Mouse (Mus musculus): ENCODE measurements at regions not wholly inside any gene's neighbourhood (a gene's known extent, or its start where the extent isn't known, plus 50 kb on each side); places are given as distances from the start of the nearest gene placed in this dataset.

DNA sequence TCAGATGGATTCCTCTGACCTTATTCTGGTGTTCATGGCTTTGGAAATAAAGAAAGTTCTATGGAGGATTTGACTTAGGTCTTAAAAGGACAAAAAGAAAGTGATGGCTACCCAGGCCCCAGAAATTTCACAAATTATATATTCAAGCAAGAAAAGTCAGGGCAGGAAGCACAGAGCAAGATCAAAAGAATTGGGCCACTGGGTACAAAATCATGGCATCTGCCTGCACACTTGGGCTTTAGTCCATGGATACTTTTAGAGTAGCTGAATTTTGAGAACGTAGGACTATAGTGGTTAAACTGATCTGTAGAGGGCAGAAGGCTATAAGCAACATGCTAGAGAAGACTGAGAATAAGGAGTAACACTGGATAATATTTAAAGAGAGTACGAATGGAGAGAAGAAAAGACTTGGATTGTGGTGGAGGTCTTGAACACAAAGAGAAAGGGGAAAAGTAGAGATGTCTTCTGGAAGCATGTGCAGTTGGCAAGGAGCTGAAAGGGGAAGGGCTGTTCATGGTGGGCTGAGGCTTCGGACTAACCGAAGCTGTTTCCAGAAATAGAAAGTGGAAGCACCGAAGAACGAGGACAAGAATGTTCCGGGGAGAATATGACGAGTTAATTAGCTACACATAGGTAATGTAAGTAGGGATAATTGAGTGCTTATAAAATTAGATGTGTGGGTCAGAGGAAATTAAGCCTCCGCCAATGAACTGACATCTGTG lies 168.2 kb upstream of the Itga4 start:
- no peak for DNase-seq (ENCODE audit: low spot score in 2 of 2)

GRCm38 (mm10) chr2:79087600-79088205 lies 167.5 kb upstream of the Itga4 start:
- DNase-seq (ENCODE audit: low spot score in 2 of 2): no peak

GRCm38 (mm10) chr2:79090273-79090672 lies 165.0 kb upstream of the Itga4 start:
- DNase-seq (ENCODE audit: low spot score in 2 of 2): no peak

GRCm38 (mm10) chr2:79094298-79094697 lies 160.9 kb upstream of the Itga4 start:
- peak; percentile 61 to 62 for DNase-seq (ENCODE audit: low spot score in 2 of 2)

GRCm38 (mm10) chr2:79096532-79097251 lies 158.5 kb upstream of the Itga4 start:
- no peak for DNase-seq (ENCODE audit: low spot score in 2 of 2)

- DNase-seq (ENCODE audit: low spot score in 2 of 2): no peak
These were observed 155.6 kb upstream of the Itga4 start for GRCm38 (mm10) chr2:79099601-79100000.

- no peak for DNase-seq (ENCODE audit: low spot score in 2 of 2)
These were observed 143.6 kb upstream of the Itga4 start for GRCm38 (mm10) chr2:79111673-79112072.

DNA sequence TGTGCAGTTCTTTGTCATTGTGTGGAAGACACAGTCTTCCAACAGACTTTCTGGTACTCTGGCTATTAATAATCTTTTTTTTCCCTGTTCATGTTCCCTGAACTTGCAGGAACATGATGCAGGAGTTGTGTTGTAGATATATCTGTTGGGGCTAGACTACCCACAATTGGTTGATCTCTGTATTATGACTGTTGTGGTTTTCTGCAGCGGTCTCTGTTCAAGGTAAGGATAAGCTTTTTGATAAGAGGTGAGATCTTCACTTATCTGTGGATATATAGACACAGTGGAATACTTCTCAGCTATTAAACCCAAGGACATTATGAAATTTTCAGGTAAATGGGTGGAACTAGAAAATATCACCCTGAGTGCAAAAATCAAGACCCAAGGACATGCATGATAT lies 143.2 kb upstream of the Itga4 start:
- DNase-seq (ENCODE audit: low spot score in 2 of 2): no peak

DNA sequence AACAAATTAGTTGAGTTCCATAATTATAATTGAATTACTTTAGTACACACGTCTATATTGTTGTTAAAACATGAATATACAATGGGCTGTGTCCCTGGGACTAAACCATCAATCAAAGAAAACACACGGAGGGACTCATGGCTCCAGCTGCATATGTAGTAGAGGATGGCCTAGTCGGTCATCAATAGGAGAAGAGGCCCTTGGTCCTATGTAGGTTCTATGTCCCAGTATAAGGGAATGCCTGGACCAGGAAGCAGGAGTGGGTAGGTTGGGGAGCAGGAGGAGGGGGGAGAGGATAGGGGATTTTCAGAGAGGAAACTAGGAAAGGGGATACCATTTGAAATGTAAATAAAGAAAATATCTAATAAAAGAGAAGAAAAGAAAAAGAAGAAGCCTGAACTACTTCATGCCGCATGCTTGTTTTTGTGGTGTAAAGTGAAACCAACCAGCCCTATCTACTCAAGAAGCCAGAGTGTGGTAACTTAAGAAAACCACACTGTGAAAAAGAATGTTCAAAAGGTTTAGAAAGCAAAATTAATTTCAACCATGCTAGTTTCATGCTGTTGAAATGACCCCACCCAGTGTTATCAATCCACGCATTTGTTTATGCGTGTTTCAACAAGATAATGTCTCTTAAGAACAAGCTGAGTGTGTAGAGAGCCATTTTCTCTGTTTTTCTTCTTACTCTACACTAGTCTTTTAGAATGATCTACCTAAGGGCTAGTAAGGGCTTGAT lies 134.4 kb upstream of the Itga4 start:
- no peak for DNase-seq (ENCODE audit: low spot score in 2 of 2)

- DNase-seq (ENCODE audit: low spot score in 2 of 2): no peak
These were observed 132.7 kb upstream of the Itga4 start for GRCm38 (mm10) chr2:79122530-79122929.

GRCm38 (mm10) chr2:79124272-79124976 lies 130.8 kb upstream of the Itga4 start:
- DNase-seq (ENCODE audit: low spot score in 2 of 2): no peak

DNA sequence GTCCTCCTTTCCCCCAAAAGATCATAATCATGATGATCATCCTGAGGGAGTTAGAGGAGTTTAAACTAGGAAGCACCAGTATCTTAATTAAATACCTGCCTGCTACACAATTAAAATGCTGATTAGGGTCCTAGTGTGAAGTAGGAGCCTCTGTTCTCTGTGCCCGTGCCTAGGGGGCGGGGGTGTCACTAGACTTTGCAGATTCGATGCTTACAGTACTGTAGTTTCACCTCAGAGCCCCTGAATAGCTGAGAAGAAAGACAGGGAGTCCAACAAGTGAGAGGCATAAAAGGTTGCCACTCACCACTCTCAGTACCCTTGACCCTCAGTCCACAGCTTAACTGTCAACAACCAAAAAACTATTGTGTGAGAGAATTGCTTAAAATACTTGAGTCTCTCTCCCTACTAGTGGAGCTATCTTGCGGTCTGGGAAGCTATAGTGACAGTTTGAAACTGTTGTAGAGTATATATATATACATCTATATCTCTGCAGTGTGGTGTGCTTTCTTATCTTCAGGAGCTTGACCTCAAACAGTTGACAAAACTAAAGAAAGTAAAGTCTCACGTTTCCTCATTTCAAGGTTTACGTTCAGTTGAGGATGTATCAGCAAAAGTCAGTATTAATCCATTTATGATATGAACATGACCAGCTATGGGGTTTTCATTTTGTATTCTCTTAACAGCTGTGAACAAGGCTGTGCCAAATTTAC lies 128.9 kb upstream of the Itga4 start:
- DNase-seq (ENCODE audit: low spot score in 2 of 2): no peak

DNA sequence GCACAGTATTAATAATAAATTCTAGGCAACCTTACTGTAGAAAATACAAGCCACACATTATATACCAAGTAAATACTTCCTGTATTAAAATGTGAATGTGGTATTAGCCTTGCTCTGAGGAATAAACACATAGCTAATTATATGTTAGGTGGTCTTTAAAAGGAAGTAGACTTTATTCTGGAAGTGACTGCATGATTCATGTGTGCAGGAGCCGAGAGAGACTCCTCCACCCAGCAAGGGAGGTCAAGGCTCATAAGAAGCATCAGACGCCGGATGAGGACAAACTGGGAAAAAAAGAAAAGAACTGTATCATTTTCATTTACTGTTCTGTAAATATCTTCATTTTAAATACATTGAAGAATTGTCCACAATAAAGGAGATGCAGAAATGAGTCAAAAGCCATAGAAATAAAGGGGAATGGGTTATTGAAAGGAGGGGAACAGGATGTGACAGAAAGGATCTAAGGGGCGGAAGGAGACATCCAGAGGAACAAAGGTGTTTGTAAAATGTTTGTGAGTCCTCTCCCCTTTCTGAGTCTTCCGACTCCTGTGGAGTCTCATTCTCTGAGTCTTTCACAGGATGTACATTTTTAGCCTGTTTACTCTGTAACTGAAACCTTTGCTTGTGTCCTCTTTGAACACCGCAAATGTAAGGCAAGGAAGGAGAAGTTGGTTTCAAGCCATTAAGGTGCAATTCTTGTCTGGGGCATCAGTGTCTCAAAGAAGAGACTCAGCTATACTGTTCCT lies 128.1 kb upstream of the Itga4 start:
- DNase-seq (ENCODE audit: low spot score in 2 of 2): no peak

GRCm38 (mm10) chr2:79127822-79128221 lies 127.4 kb upstream of the Itga4 start:
- no peak for DNase-seq (ENCODE audit: low spot score in 2 of 2)

- no peak for DNase-seq (ENCODE audit: low spot score in 2 of 2)
These were observed 124.6 kb upstream of the Itga4 start for GRCm38 (mm10) chr2:79130660-79131059.

DNA sequence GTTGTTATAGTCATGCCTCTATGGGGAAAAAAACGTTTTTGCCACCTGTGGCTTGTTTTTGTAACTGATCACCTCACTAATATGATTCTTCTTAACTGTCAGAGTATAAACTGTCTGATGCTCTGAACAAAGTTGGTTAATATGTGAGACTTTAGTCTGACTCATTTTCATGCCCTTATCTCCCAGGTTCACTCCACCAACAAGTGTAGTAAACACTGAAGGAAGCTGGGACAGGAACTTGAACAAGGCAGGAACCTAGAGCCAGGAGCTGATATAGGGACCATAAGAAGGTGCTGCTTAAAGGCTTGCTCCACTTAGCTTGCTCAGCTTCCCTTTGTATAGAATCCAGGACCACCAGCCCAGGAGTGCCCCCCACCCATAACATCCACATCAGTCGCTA lies 124.0 kb upstream of the Itga4 start:
- DNase-seq (ENCODE audit: low spot score in 2 of 2): no peak

DNA sequence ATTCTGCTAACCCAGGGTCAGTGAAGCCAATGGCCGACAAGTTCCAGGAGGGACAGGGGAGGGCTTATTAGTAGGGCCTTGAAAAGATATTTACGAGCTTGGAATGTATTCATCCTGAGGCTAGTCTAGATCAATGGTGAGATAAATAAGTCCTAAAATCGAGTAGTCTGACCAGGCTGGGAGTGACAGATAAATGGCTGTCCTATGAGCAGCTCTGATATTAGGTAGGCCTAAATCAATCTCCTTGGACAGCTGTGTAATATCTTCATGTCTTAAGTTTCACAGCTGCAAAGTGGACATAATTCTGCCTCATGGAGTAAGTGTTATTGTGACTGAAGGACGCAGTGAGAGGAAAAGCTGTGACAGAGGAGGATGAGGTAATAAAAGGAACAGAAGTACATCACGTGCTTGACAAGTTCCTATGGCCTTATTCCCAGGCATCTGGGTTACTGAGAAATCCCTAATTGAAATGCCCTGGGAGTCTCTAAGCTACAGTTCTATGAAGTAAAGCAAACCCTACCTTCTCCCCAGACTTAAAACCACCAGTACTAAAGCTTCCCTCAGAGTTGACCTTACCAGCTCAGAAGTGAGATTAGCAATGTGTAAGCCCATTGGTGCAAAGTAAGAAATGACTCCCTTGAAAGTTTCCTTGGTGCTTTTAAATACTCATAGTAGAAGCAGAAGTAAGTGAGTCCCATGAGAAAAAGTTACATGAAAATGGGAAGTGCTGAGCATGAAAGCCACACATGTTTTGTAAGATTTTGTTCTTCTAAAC lies 123.3 kb upstream of the Itga4 start:
- DNase-seq (ENCODE audit: low spot score in 2 of 2): no peak

- no peak for DNase-seq (ENCODE audit: low spot score in 2 of 2)
These were observed 122.7 kb upstream of the Itga4 start for GRCm38 (mm10) chr2:79132518-79132845.

DNA sequence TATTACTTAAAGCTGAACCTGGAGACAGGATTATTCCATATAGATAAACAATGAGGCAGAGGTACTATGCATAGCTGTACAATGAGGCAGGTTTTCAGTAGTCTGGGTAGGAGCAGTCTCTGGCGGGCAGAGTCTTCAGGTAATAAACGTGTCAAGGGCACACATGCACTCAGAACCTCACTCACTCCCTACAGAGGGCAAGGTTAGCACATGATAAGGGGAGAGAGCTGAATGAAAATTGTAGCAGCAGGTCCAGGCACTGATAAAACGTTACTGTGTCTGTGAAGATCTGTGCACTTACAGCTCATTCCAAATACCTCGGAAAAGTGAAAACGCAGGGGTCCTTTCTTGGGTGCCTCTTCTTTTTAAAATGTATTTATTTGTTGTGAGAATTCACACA lies 120.9 kb upstream of the Itga4 start:
- DNase-seq (ENCODE audit: low spot score in 2 of 2): no peak

GRCm38 (mm10) chr2:79135986-79136385 lies 119.2 kb upstream of the Itga4 start:
- DNase-seq (ENCODE audit: low spot score in 2 of 2): no peak

Data from left cerebral cortex, adult 9 months (tissue).